Mouse (Mus musculus): ENCODE data around the gene Vmn1r70.

Gene Vmn1r70

GRCm38 (mm10) chr7:10631232-10631631 lies at the start of gene Vmn1r70:
Vmn1r70 (plus strand) TSS chr7:10631532.
- DNase-seq: no peak

- DNase-seq: no peak
Measured at GRCm38 (mm10) chr7:10613559-10613958, 17.8 kb upstream of the Vmn1r70 start, which contains the start of gene Vmn1r69. Vmn1r69 (minus strand) TSS chr7:10613659.
